Mouse (Mus musculus): ENCODE measurements around the gene Lipo2.
"Not testable (repeated sequence)": the region's sequence is repeated elsewhere in the genome, so short reads cannot be mapped to it uniquely, and the experiment has no call there.

Gene Lipo2

DNA sequence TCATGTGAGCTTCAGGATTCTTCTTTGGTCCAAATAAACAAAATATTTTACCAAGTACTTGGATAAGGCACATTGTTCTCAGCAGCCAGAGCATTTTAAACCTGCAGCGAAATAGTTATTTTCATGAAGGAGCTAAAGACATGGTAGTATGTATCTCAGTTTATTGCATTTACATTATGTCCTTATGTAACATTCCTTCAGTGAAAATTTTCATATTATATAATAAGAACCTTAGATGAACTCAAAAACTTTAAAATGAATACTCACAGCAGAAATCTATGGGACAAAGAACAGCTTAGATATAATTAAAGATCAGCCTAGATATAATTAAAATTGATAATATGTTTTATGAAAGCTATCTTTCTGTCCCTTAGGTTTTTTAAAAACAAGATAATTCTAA, at the start of gene Lipo2:
TSS of gene Lipo2 (minus strand) at position 101 of the 400 bp plus-strand sequence.
- DNase-seq (ENCODE audit: low spot score in 2 of 2) = not testable (repeated sequence)

DNA sequence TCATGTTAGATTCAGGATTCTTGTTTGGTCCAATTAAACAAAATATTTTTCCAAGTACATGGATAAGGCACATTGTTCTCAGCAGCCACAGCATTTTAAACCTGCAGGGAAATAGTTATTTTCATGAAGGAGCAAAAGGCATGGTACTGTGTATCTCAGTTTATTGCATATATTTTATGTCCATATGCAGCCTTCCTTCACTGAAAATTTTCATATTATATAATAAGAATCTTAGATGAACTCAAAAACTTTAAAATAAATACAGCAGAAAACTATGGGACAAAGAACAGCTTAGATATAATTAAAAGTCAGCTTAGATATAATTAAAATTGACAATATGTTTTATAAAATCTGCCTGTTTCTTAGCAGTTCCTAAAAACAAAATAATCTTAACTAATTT, 36.2 kb upstream of the Lipo2 start, which contains the start of gene Lipo1:
TSS of gene Lipo1 (minus strand) at position 101 of the 400 bp plus-strand sequence.
- not testable (repeated sequence) for DNase-seq (ENCODE audit: low spot score in 2 of 2)

DNA sequence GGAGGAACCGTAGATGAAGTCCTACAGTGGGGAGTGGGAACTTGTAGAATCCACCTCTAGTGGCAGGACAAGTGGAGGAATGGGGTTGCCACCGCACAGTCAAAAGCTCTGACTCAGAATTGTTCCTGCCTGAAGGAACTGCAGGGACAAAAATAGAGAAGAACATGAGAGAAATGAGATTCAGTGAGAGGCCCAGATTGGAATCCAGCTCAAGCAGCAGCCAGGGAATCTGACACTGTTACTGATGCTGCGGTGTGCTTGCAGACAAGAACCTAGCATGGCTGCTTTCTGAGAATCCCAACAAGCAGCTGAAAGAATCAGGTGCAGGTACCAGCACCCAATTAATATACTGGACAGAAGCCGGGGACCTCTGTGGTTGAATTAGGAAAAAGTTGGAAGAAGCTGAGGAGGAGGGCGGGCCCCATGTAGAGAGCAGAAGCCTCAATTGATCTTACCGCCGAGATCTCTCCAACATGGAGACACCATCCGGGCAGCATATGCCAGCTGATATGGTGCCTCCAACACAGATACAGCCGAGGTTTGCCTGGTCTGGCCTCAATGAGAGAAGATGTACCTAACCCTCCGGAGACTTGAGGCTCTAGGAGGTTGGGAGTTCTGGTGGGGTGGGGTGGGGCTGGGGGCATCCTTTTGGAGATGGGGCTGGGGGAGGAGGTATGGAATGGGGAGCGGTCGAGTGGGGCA, 35.6 kb upstream of the Lipo2 start:
- DNase-seq (ENCODE audit: low spot score in 2 of 2) = peak; percentile 1 to 2

DNA sequence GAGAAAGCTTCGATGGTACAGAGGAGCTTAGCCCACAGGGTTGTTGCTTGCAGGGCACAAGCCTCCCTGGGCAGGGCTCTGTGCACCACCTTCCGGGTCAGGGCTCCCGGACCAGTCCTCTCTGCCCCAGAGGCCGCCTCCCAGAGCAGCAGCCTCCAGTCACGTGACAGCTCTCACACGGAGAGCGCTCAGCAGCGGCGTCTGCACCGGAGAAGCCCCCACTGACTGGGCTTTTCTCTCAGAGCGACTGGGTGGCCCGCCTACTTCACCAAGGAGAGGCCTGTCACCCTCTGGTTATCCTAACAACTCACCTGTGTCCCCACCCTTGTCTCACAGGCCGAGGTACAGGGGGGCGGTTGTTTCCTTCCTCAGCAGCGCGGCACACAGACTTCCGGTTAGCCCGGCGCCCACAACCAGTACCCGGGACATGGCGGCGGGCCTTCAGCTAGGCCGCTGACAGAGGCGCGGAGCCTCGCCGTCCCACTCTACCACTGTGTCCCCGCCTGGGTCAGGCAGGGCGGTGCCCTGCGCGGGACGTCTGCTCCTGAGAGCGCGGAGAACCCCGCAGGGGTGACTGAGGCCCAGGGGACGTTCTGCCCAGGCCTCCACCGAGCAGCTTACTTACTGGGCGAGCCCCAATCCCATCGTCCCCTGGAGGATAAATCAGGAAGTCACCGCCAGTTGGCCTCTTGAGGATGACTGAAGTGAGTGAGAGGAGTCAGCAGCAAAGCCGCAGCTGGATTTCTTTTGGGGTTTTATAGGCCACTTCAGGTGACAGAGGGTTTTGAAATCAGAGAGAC, 10.3 kb upstream of the Lipo2 start, which contains the start of gene Lipo3:
TSS of gene Lipo3 (minus strand) at position 665 of the 800 bp plus-strand sequence.
- DNase-seq (ENCODE audit: low spot score in 2 of 2) = peak; percentile 8 to 9

Data from right cerebral cortex, adult 2 months (tissue).